Mouse (Mus musculus): Measurements from ENCODE around the gene Hpca.

DNA sequence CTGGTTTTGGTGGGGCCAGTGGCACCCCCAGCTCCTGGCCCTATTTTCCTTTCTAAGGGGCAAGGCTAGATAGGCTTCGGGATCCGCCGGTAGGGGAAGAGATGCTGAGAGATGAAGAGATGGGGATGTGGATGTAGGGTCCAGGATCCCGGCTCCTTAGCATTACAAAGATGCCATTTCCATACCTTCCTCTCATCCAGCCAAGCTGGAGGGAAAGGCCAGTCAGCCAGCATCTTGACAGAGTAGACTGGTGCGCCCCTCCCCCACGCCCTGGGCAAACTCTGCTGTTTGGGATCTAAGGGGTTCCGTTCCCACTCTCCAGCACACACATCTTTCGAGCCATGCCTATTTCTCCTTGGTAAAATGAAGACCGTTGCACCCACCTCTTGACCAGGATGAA lies 15.8 kb downstream of the Hpca start:
- no peak for TF ChIP-seq CTCF (IDR thresholded peaks at IDR 0.05; ENCODE audit: low read depth, low read length)
- peak; percentile 7; the same call in 1 of the 2 replicates for TF ChIP-seq EP300 (IDR thresholded peaks at IDR 0.05; ENCODE audit: insufficient read depth, low read depth, low read length)
